Mouse (Mus musculus): ENCODE measurements around the gene Hs6st1. TPM values are rescaled to one million over a fixed set of nuclear protein-coding genes. Genes with fewer than 3 reads are reported as not detected.

The Hs6st1 gene
- total and polyA plus RNA-seq, 3 experiments, result 9.1 to 18.1 (median 17.7) TPM

DNA sequence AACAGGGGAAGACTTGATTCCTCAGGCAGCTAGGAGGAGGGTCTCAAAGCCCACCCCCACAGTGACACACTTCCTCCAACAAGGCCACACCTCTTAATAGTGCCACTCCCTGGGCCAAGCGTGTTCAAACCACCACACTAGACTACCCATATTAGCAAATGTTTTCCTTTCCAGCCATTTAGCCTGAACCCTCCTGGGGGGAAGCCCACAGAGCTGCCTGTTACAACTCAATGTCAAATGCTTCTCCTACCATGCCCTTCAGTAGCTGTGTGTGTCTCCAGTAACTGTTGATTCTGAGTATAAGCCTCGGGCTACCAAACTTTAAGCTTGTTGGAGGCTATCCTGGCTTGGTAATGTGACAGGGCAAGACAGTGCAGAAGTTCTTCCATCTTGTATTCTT is 49.0 kb upstream of the Hs6st1 start:
- Histone ChIP-seq H3K4me3 (replicated peaks in 1 of 3; ENCODE audit: low read depth in 2 of 3, low read length in 2 of 3, poor library complexity in 1 of 3) (no peak overlapping the region), H3K36me3 (replicated peaks in 1 of 2; ENCODE audit: control insufficient read depth in 1 of 2, insufficient read depth in 1 of 2, low read length in 1 of 2) (no peaks in the 10 kb centered on the region), H3K9ac (ENCODE audit: insufficient read depth, low read depth) (no peak overlapping the region), H3K4me1 (ENCODE audit: control insufficient read depth in 1 of 2, insufficient read depth in 2 of 2) (peaks cover 0 to under 1% of the 10 kb centered on the region in 2 experiments; a peak in 1 of 4 replicates), H3K9me3 (replicated peaks; ENCODE audit: low read length) (peaks cover 4% of the 10 kb centered on the region), H3K27ac (ENCODE audit: insufficient read depth, low read depth) (no peak overlapping the region), H3K27me3 (replicated peaks) (no peaks in the 10 kb centered on the region), H3K79me2 (replicated peaks; ENCODE audit: control insufficient read depth, extremely low read depth, insufficient read depth, poor library complexity, severe bottlenecking) (no peaks in the 10 kb centered on the region), H3K4me2 (ENCODE audit: insufficient read depth, low read depth, poor library complexity, severe bottlenecking) (no peak overlapping the region)
- TF ChIP-seq JUN (IDR thresholded peaks at IDR 0.05; ENCODE audit: insufficient read depth, low read depth, low read length), result no peak
- no peak for TF ChIP-seq MAZ (IDR thresholded peaks at IDR 0.05; ENCODE audit: low read depth, low read length)
- TF ChIP-seq RCOR1 (conservative IDR thresholded peaks at IDR 0.05; ENCODE audit: low read depth, low read length), result no peak
- no peak for TF ChIP-seq CTCF (conservative IDR thresholded peaks at IDR 0.05 in 1 of 2, IDR thresholded peaks at IDR 0.05 in 1 of 2; ENCODE audit: low read depth in 2 of 2, low read length in 2 of 2)
- no peak for TF ChIP-seq ZNF384 (IDR thresholded peaks at IDR 0.05; ENCODE audit: low read depth, low read length)
- TF ChIP-seq POLR2A (IDR thresholded peaks at IDR 0.05; ENCODE audit: low read depth, low read length), result no peak
- TF ChIP-seq NELFE (IDR thresholded peaks at IDR 0.05; ENCODE audit: low read depth, low read length), result no peak
- no peak for TF ChIP-seq JUND (conservative IDR thresholded peaks at IDR 0.05; ENCODE audit: low read depth, low read length)
- no peak for TF ChIP-seq TCF12 (IDR thresholded peaks at IDR 0.05; ENCODE audit: low read depth, low read length)
- TF ChIP-seq MAX (IDR thresholded peaks at IDR 0.05; ENCODE audit: low read length), result no peak
- TF ChIP-seq ELF1 (IDR thresholded peaks at IDR 0.05; ENCODE audit: low read depth, low read length), result no peak
- dilution Hi-C loops (cut with MboI; ENCODE audit: extremely low pct_ligation_motif_present, extremely low pct_unique_long_range_greater_than_20kb, low sequenced_read_pairs), result no loop called here
- in situ Hi-C loops (cut with MboI; ENCODE audit: low pct_ligation_motif_present, low pct_unique_long_range_greater_than_20kb, low sequenced_read_pairs), result no loop called here
- DNase-seq (ENCODE audit: extremely low read depth), result no peak

DNA sequence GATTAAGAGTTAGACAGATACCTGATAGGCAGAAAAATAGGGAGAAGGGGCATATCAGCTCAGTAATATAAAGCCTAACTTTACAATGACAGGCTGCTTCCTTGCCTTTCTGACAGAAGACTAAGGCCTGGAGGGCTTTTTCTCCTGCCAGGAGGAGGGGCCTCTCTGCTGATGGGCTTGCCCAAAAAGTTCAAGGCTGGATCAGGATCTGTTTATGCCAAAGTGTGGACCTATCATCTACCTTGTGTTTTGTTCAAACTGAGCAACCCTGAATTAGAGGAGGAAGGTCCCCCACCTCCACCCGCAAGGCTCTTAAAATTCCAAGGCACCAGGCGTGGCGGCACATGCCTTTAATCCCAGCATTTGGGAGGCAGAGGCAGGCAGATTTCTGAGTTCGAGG is 47.9 kb upstream of the Hs6st1 start:
- no peaks in the 10 kb centered on the region for H3K79me2 ChIP-seq (replicated peaks; ENCODE audit: control insufficient read depth, extremely low read depth, insufficient read depth, poor library complexity, severe bottlenecking)

More for the DNA sequence above, 47.9 kb upstream of the Hs6st1 start:
- dilution Hi-C loops (cut with MboI; ENCODE audit: extremely low pct_ligation_motif_present, extremely low pct_unique_long_range_greater_than_20kb, low sequenced_read_pairs), result no loop called here
- no peaks in the 10 kb centered on the region for H3K27me3 ChIP-seq (replicated peaks)
- no peak overlapping the region for H3K9ac ChIP-seq (ENCODE audit: insufficient read depth, low read depth)
- H3K4me3 ChIP-seq (replicated peaks in 1 of 3; ENCODE audit: low read depth in 2 of 3, low read length in 2 of 3, poor library complexity in 1 of 3), result no peak overlapping the region
- H3K36me3 ChIP-seq (replicated peaks in 1 of 2; ENCODE audit: control insufficient read depth in 1 of 2, insufficient read depth in 1 of 2, low read length in 1 of 2), result no peaks in the 10 kb centered on the region
- no peak overlapping the region for H3K27ac ChIP-seq (ENCODE audit: insufficient read depth, low read depth)
- TF ChIP-seq JUN (IDR thresholded peaks at IDR 0.05; ENCODE audit: insufficient read depth, low read depth, low read length) (no peak), MEF2A (IDR thresholded peaks at IDR 0.05; ENCODE audit: borderline replicate concordance, low read depth, low read length) (no peak), CHD2 (IDR thresholded peaks at IDR 0.05; ENCODE audit: low read length) (no peak), HCFC1 (IDR thresholded peaks at IDR 0.05; ENCODE audit: low read depth, low read length) (no peak), MAZ (IDR thresholded peaks at IDR 0.05; ENCODE audit: low read depth, low read length) (no peak), TBP (conservative IDR thresholded peaks at IDR 0.05; ENCODE audit: low read depth, low read length) (no peak), PAX5 (IDR thresholded peaks at IDR 0.05; ENCODE audit: low read length) (no peak), MXI1 (IDR thresholded peaks at IDR 0.05; ENCODE audit: low read depth, low read length) (no peak), RAD21 (IDR thresholded peaks at IDR 0.05; ENCODE audit: low read depth, low read length) (no peak), RCOR1 (conservative IDR thresholded peaks at IDR 0.05; ENCODE audit: low read depth, low read length) (no peak), MYC (IDR thresholded peaks at IDR 0.05; ENCODE audit: low read depth, low read length) (no peak), GABPA (IDR thresholded peaks at IDR 0.05; ENCODE audit: insufficient replicate concordance, low read depth, low read length) (no peak), EP300 (IDR thresholded peaks at IDR 0.05; ENCODE audit: low read length) (no peak), USF2 (conservative IDR thresholded peaks at IDR 0.05; ENCODE audit: low read depth, low read length) (no peak), NELFE (IDR thresholded peaks at IDR 0.05; ENCODE audit: low read depth, low read length) (no peak), ZC3H11A (IDR thresholded peaks at IDR 0.05; ENCODE audit: low read depth, low read length) (no peak), JUND (conservative IDR thresholded peaks at IDR 0.05; ENCODE audit: low read depth, low read length) (no peak), ZMIZ1 (IDR thresholded peaks at IDR 0.05; ENCODE audit: low read depth, low read length) (no peak), POLR2AphosphoS2 (IDR thresholded peaks at IDR 0.05; ENCODE audit: low read depth, low read length) (no peak), SMC3 (IDR thresholded peaks at IDR 0.05; ENCODE audit: low read depth, low read length) (no peak)
- peaks cover 4% of the 10 kb centered on the region for H3K9me3 ChIP-seq (replicated peaks; ENCODE audit: low read length)
- in situ Hi-C loops (cut with MboI; ENCODE audit: low pct_ligation_motif_present, low pct_unique_long_range_greater_than_20kb, low sequenced_read_pairs), result no loop called here
- no peak for DNase-seq (ENCODE audit: extremely low read depth)
- H3K4me2 ChIP-seq (ENCODE audit: insufficient read depth, low read depth, poor library complexity, severe bottlenecking), result no peak overlapping the region
- H3K4me1 ChIP-seq (ENCODE audit: control insufficient read depth in 1 of 2, insufficient read depth in 2 of 2), result no peaks in the 10 kb centered on the region

All from CH12.LX (cell line).